Mouse (Mus musculus): Measurements from ENCODE around the gene Prr5l.

GRCm38 (mm10) chr2:101902196-101902595, 19.4 kb upstream of the Prr5l start:
- TF ChIP-seq CTCF (IDR thresholded peaks at IDR 0.05; ENCODE audit: low read depth, low read length) (no peak), POLR2AphosphoS5 (IDR thresholded peaks at IDR 0.05; ENCODE audit: insufficient replicate concordance, low read depth, low read length) (no peak), GATA2 (IDR thresholded peaks at IDR 0.05; ENCODE audit: borderline replicate concordance, low read depth, low read length) (no peak), GATA1 (IDR thresholded peaks at IDR 0.05; ENCODE audit: borderline replicate concordance, low read length) (no peak)
